Mouse (Mus musculus) cerebellum, postnatal 10 days (tissue): ENCODE measurements around the gene Prrt2.
A peak's percentile ranks its signal among the peaks of the same experiment; 100 is the strongest.

Source experiments
- DNase-seq, 2 experiments: peaks; one replicate each; pipeline ENCODE4 v3.0.0; 2021; ENCODE audit warnings: mixed read lengths in 2 of 2

Prrt2 gene

DNA sequence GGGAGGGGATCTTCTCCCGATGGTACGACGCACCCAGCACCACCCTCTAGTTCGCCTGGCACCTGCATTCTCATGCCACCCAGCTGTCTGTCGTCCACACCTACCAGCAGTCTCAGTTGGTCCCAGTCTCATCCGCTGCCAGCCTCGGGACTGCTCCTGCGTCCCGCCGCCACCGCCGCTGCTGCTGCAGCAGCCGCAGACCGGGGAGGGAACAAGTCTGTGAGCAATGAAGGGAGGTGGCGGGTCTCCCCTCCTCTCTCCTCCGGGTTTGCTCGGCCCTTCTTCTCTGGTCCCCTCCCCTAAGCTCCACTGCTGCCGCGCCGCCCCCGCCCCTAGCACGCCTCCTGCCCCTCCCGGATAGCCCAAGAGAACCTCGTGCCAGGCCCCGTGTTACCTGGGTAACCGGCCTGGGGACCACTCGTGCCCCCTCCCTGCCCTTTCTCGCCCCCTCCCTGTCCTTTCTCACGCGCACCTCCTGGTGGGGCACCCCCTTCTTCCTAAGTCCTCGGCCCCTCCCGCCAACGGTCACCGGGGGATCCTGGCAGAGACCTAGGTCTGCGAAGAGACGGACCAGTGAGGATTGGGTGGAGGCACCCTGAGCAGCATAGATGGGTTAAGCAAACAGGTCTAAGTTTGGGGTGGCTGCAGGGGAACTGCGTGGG, at the start of gene Prrt2, which contains the start of gene Gm42742:
TSS of gene Prrt2 (minus strand) at position 311 of the 662 bp plus-strand sequence.
TSS of gene Gm42742 (minus strand) at position 197 of the 662 bp plus-strand sequence.
- peak; percentile 85 to 87 for DNase-seq

DNA sequence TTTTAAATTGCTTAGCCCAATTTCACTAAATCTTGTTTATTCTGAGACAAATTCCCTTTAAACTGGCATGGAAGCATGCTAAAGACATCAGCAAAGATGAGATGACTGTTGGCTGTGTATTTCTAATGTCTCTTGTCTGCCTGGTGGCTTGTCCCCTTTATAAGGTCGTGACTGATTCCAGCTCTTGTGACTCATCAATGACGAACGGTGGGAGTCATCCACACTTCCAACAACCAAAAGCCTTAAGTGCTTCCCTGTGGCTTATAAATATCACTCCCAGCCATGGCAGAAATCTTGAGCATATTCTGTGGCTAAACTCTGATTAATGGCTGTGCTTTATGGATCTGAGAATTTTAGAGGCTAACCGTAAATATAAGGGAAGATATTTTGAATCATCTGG, 45.3 kb upstream of the Prrt2 start:
- no peak for DNase-seq

DNA sequence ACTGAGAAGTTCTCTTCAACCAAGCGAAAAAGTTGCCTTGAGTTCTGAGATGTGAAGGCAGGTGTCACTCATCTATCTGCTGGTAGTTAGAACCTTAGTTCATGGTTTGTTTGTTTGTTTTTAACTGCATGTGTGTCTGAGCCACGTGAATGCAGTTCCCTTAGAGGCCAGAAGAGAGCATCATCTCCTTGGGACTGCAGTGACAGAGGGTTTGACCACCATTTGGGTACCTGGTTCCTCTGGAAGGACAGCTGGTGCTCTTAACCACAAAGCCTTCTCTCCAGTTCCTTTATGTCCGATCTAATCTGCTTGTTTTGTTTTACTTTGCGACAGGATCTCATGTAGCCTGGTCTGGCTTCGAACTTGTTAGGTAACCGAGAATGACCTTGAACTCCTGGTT, 44.5 kb upstream of the Prrt2 start:
- no peak for DNase-seq

DNA sequence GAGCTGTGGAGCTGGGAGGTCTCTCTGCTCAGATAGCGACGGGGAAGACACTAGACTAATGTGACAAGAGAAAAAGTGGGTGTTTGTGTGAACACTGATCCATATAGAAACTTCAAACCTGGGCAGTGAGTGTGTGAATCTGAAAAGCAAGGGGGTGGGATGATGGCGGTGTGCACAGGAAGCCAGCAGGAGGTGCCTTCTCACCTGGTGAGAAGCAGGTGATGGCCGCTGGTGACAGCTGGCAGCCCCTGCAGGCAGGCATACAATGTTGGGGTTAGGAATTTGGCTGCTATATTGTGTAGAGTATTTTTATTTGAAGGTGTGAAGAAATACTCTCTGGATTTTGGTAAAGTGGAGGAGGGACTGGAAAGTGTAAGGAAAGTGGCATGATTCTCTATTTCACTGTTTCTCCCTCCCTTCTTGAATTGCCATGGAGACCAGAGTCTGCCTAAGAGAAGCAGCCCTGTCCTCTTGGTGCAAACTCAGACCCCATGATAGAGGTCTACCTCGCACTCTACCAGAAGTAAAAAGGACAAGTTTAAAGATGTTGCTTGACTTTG, 34.1 kb upstream of the Prrt2 start:
- DNase-seq = no peak

DNA sequence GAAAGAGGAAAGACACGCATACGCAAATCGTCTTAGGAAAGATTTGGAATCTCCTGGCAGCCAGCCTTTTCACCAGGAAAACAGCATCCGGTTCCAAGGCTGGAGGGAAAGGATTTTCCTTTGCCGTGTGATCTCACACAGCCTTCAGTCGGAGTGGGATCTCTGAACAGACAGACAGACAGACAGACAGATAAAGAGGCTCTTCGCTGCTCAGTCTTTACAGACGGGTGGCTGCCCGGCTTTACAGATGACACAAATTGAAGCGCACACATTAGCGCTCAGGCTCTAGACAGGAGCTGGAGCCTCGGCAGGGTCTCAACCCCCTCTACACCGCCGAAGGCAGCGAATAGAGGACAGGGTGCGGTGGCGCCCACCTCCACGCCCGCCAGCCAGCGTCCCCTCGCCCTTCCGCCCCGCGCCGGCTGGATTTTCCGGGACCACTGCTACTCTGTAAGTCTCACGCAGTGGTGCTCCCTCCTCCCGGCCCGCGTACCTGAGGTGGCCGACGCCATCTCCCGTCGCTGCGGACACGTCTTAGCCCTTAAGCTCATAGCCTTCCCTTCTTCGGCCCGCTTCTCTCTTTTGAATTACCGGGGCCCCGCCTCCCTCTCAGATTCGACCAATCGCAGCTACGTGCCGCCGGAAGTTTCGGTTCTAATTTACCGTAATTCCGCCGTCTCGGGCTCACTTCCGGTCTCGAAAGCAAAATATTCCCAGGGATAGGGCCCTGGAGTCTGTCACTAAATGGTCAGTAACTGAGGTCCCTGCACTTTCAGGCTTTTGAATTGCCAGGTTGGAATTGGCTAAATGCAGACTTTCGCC, 21.1 kb upstream of the Prrt2 start, which contains the start of gene Kif22:
TSS of gene Kif22 (minus strand) at position 621 of the 822 bp plus-strand sequence.
- peak; percentile 95 for DNase-seq

DNA sequence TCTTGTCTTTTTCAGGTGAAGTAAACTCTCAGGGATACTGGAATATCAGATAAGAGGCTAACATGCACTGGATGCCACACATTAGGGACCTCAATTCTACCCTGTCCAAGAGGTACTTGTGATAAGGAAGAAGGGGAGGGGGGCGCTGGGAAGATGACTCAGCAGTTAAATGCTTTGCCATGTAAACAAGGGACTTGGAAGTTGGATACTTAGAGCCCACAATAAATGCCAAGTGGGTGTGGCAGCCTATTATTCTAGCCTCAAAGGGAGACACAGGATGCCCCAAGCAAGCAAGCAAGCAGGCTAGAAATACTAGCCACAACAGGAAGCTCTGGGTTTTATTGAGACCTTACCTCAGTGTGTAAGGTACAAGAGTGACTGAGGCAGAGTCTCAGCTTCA, 10.2 kb upstream of the Prrt2 start:
- no peak for DNase-seq

DNA sequence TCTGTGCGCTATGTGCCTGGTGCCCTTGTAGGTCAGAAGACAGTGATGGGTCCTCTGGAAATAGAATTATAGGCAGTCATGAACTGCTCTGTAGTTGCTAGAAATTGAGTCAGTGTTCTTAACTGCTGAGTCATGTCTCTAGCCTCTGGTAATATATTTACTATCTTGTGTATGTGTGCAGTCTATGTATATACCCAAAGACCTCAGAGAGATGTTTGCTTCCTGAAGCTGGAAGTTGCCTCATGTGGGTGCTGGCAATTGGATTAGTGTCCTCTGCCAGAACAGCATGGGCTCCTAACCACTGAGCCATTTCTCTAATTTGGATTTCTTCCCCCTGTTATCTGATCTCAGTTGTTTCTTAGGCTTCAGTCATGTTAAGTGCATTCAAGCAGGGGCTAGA, 9.2 kb upstream of the Prrt2 start:
- DNase-seq = no peak

DNA sequence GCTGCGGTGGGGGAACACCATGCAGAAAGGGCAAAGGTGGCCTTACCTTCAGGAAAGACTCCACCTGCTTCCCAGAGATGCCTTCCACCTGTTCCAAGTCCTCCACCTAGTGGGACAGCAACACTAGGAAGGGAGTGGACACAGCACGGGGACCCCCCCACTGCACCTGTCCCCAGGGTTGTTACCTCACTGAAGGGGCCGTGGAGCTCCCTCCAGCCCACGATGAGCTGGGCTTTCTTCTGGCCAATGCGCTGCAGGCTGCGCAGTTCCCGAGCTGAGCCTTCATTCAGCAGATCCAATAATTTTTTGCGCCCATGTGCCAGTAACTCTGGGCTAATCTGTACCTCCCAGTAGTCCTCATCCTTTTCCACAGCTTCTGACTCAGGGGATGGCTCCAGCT, 6.9 kb upstream of the Prrt2 start:
- DNase-seq = no peak

DNA sequence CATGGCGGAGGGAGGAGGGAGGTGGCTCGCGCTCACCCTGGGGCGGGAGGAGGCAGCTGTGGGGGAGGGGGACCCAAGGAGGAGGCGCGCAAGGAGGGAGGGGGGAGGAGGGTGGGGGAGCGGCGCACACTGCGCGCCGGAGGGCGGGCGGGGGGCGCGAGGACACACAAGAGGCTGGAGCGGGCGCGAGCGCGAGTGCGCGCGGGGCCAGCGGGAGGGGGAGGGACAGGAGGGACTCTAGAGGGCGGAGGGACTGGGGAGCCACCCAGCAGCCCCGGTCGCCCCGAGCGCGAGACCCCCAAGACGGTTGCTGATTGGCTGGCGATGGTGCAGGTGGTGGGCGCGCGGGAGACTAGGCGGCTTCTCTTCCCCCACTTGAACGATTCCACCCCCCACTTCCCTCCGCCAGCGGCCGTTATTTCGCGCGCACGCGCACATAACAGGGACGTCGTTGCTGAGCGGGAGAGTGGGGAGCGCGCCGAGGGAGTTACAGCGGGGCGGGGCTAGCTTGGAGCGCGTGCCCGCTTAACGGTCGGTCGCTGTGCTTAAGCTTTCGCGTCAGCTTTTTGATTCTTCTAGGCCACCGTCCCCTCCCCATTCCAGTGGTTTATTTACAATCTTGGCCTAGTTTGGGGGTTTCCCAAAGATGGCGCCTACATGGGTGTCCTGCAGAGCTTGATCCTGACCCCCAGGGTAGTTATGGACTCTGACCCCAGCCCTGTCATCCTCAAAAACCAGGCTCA, 6.1 kb upstream of the Prrt2 start, which contains the start of gene Maz:
TSS of gene Maz (minus strand) at position 54 of the 743 bp plus-strand sequence.
- peak; percentile 100 for DNase-seq

DNA sequence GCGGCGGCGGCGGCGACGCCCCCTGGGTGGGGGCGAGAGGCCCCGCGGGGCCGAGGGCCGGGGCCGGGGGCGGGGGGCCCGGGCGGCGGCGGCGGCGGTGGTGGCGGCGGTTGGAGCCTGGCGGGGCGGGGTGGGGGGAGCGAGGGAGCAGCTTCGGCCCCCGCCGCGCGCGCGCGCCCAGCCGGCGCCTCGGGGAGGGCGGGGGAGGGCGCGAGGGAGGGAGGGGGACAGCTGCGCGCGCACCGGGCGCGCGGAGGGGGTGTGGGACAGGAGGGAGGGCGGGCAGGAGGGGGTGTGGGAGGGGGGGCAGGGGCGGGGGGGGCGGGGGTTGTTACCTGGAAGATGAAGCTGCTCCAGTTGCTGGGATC, 5.6 kb upstream of the Prrt2 start:
- peak in 1 of 2 experiments; percentile 95 for DNase-seq

DNA sequence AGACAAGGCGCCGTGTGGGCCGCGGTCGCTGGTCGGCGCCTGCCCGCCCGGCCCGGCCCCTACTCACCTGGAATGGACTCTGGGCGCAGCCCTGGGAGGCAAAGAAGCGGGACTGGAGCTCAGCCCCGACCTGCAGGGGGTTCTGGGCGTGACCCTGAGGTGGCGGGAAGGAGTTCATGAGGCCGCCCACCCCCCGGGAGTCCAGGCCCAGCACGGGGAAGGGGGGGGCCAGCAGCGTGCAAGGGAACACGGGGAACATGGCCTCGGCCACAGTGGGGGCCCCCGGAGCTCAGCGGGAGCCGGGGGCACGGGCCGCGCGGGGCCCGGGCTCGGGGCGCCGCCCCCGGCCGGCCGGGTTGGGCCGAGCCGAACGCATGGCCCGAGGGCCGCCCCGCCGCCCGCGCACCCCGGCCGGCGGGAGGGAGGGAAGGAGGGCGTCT, 5.2 kb upstream of the Prrt2 start:
- DNase-seq = peak; percentile 86 to 88

DNA sequence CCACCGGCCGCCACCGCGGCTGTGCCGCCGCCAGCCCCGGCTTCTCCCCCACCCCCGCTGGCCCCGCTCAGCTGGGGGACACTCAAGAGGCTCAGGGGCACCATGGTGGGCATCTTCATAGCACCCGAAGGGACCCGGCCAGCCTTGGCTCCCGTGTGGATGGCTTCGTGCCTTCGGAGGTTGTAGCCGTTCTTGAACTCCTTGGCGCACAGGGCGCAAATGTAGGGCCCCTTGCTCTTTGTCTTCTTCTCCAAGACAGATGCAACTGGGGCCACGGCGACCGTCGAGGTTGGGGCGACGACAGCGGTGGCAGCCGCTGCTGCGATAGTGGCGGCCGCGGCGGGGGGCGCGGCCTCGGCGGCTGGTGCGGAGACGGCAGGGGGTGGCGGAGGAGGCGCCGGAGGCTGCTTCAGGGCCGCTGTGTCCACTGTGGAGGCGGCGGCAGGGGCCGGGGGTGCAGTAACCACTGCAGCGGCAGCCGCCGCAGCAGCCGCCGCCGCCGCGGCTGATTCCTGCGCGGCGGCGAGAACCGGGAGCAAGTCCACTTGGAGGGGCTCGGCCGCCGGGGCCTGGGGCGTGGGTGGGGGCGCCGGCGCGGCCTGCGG, 4.6 kb upstream of the Prrt2 start:
- peak; percentile 76 to 77 for DNase-seq

DNA sequence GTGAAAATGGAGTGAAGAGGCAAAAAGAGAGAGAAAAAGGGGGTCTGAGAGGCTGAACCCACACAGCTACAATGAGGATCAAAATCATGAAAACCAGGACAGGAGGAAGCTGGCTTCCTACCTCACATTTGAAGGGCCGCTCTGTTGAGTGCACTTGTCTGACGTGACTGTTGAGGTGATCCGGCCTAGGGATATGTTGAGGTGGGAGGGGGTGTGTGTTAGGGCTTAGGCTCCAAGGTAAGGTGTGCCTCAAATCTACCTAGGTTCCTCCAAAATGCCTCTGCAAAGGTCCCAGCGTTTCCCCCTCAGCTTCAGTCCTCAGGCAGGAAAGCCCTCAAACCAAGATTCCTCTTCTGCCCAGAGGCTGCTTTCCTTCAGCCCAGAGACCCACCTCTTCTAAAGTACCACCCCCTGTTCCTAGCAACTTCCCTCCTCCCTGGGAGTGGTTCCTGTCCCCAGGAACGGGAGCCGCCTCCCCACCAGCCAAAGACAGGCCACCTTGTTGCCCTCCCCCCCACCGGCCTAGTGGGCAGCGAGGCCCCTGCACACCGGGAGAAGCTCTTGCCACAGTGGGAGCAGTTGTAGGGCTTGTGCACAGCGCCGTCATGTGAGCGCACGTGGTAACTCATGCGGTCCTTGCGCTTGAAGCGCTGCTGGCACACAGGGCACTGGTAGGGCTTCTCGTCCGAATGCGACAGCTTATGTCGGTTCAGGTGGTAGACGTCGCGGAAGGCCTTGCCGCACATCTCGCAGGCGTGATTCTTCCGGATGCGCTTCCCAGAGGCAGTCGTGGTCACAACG, 3.9 kb upstream of the Prrt2 start:
- peak; percentile 88 to 90 for DNase-seq

DNA sequence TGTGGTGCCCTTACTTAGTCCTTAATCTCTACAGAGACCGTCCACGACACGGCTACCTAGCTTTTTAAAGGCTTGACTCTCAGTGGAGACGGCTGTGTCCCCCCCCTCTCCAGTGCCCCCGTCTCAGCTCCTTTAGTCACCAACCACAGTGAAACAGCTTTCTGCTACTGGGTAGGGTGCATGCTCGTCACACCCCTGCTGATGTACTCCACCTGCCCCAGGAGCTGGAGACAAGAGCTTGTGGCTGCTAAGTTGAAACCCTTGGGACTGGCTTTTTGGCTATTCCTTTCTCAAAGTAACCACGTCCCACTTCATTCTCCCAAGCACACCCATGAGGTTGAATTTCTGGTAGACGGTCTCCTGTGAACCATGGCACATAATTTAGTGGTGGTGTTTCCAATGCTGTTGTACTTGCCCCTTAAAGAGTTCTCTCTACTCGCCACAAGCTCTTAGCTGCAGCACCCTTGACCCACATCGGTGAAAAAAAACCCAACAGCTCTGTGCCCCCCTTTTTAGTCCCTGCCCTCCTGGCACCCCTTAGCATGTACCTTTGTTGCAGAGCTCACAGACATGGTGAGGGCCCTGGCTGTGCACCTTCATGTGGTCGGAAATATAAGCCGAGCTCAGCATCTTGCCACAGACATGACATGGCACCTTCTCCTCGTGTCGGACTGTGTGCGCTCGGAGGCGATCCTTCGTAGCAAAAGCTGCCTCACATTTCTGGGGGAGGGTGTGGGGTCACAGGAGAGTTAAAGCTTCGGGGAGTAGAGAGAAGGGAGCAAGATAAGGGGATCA, 3.1 kb upstream of the Prrt2 start:
- peak in 1 of 2 experiments; percentile 38 for DNase-seq

DNA sequence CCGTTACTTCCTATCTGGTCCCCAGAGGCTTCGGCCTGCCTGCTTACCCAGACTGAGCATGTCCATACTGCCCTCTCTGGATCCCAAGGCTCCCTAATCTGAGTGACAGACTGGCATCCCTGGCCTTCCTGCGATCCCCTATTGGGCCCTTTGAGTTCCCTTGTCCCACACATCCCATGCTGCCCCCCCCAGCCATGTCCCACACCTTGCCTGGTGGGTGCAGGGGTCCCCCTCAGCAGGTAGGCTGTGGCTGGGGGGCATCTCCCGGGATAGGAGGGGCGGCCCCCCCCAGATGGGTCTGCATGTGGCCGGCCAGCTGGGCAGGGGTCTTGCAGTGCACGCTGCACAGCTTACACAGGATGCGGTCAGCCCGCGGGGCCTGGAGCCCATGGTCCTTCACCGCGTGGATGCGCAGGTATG, 2.3 kb upstream of the Prrt2 start:
- DNase-seq = peak in 1 of 2 experiments; percentile 45

DNA sequence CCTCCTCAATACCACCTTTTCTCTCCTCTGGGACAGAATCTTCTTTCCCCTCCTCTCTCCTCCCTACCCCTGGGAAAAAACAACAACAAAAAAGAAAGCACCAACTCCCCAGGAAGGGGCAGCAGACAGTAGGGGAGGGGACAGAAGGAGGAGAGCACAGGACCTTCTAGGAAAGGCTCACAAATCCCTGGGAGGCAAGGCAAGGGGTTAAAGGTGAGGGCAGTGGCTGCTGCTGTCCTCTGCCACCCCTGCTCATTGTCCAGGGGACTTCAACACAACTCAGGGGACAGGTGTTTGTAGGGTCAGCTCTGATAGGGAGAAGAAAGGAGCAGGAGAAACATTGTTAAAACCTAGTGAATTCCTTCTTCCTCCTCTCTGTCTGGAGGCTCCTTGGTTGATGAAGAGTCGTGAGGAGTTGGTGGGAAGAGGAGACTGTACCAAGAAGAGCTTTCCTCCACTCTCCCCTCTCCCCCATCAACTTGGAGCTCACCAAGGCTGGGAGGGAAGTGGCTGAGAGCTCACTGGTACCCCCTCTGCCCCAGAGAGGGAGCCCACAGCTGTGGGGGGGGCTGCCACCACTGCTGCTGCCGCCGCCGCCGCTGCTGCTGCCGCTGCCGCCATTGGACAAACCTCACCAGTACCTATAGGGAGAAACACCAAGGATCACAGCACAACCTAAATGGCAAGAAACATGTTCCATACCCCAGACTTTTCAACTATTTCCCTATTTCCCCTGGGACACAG, 1.7 kb upstream of the Prrt2 start:
- peak in 1 of 2 experiments; percentile 17 for DNase-seq

DNA sequence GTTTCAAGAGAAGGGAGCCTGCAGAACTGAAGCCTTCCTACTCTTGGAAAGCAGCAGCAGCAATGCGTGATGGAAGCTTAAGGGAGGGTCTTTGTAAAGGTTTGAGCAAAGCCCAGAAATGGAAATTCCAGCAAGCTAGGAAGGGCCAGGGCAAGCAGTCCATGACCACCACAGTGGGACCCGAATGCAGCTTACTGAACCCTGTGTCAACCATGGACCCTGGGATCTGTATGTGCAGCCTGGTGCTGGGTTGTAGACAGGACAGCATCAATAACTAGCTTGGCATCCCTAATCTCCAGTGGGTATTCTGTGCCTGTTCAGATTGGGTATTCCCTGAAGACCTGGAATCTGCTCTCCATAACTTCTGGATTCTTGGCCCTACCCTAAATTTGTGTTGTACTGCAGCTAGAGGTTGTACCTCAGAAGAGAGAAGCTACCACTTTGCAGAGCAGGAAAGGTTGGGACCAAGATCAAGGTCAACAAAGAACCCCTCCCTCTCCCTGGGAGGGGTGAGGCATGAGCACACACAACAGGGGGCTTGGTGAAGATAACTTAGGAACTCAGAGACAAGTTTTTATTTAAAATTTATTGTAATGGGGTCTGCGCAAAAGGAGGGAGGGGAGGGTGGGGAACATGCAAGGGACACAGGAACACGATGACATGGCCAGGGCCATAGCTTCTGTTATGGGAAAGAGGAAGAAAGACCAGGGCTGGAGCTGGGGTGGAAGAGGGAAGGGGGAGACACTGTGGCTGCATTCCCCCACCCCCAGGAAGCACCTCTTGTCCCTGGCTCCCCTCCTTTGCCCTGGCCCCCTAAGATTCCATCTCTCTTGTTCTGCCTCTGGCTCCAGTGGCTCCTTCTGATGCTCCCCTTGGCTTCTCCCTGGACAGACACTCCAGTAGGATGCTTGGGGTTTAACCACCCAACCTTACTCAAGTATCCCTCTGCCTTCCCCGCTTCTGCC, 834 bp upstream of the Prrt2 start:
- peak in 1 of 2 experiments; percentile 13 for DNase-seq

DNA sequence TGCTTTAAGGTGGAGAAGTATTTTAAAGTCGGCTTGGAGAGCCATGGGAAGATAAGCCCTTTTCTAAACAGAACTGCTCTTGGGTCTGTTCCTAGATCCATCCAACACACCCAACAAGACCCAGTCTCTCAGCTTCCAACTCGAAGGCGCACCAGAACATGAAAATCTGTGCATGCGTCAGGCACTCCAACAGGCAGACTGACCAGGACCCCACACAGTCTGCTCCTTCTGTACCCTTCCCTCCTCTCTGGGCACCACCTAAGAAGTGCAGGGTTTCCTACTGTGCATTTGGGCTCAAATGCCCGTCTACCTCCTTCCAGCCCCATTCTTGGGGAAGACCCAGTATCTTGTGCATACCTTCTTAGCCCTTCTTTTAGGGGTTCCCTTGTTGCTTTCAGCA, 520 bp downstream of the Prrt2 start:
- DNase-seq = no peak

DNA sequence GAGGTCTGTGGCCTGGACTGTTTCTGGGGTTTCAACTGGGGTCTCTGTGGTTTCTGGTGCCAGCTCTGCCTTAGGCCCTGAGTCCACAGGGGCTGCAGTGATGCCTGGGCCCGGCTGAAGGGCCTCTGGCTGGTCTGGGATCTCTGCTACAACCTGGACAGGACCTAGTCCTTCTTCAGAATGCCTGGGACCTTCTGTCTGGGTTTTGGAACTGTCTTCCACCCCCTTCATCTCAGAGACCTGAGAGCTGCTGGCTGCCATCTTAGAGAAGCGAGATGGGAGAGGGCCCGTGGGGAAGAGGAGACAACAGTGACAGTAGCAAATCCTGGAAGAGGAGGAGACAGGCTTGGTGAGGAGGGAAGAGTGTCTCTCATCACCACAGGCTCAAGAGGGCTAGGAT, 980 bp downstream of the Prrt2 start:
- peak in 1 of 2 experiments; percentile 51 for DNase-seq
